Mouse (Mus musculus): Measurements from ENCODE around the gene Dync1i2. TPM values are rescaled to one million over a fixed set of nuclear protein-coding genes. Genes with fewer than 3 reads are reported as not detected.

The Dync1i2 gene
- polyA plus RNA-seq, 1 experiment from 2014 or later, result 177 TPM

DNA sequence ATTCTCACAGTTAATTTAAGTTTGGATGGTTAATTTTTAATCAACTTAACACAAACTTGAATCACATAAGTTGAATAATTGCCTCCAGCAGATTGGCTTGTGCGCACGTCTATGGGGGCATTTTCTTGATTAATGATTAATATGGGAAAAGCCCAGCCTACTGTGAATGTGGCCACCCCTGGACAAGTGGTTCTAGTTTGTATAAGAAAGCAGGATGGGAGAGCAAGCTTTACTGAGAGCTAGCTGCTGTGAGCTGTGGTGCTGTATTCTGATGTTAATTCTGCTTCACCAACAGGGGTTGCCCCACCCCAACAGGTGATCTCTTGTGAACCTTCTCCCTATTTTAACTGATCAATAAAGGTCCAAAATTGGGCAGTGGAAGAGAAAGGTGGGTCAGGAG lies 22.6 kb upstream of the Dync1i2 start:
- ATAC-seq (ENCODE audit: low FRiP score), result no peak
- WGBS, result 26% methylated on average over 2 of the region's 2 CpGs
- Histone ChIP-seq H3K4me1 (peaks cover 19% of the 10 kb centered on the region), H3K4me2 (replicated peaks) (no peak overlapping the region), H3K4me3 (no peak overlapping the region), H3K9me3 (replicated peaks) (no peaks in the 10 kb centered on the region), H3K36me3 (no peaks in the 10 kb centered on the region), H3K27ac (no peak overlapping the region), H3K27me3 (no peaks in the 10 kb centered on the region; the same call in 1 of the 2 replicates), H3K9ac (no peak overlapping the region)

DNA sequence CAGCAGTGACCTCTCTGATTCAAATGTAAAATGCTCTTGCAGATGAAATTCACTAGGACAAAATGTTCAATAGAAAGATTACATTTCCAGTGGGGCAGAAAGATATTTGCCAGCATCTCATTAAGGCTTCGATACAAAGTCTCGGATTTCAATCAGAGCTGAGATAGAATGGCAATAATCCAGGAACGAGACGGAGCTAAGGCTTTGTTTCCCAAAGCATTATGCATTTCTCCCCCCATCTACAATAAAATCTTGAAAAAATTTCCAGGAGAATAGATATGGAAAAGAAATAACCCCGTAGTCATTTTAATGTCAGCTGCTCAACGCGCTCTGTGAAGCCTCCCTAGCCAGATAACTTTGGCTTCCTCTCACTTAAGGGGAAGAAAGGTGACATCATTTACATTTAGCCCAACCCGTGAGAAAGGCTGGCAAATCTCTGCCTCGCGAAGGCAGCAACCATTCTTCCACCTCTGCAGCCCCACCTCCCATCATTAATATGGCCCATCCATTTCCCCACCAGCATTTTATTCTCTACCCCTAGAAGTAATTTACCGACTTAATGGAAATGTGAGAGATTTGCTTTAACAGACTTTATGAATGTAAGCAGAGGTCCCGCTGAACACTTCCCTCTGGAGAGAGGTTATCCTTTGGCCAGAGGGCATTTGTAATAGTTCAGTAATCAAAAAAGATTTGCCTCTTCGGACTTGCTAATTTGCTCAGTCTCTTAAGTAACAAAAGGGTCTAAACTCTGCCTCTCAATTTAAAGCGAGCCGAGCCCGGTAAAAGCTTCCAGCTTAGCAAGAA lies 19.9 kb upstream of the Dync1i2 start:
- Histone ChIP-seq H3K4me3 (0 out of 2 replicates have a peak overlapping the region, but pooled peaks have one; percentile 0), H3K27me3 (no peaks in the 10 kb centered on the region; the same call in 1 of the 2 replicates), H3K27ac (peak overlapping the region; percentile 37; the same call in 1 of the 2 replicates), H3K36me3 (no peaks in the 10 kb centered on the region), H3K9ac (no peak overlapping the region), H3K9me3 (replicated peaks) (no peaks in the 10 kb centered on the region), H3K4me1 (peaks cover 19% of the 10 kb centered on the region), H3K4me2 (replicated peaks) (peak overlapping the region; percentile 39)
- peak; percentile 46 for ATAC-seq (ENCODE audit: low FRiP score)
- WGBS, result 27% methylated on average over 16 of the region's 16 CpGs

DNA sequence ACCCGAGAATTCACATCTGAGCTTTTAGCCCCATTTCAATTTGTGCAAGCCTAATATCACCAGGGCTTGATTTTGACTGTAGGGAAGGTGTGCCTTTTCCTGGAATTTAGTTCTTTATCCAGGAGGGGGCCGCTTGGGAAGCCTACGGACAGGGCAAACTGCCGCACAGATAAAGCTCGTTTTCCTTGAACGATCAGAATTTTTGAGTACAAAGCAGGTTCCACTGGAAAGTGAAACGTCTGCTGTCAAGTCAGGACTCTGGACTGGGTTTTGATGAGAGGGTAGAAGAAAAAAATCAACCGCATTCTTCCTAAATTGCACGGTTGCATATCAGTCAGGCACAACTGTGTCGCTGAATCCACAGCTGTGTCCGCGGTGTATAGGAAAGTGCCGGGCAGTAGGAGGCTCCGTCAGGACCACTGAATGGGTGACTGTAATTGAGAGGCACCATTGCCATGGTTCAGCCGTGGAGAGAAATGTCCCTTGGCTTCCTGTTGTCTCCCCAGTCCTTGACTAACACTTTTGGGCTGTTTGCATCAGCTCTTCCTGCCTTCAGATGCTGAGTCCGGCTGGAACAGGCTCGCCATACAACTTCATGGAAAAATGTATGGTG lies 19.2 kb upstream of the Dync1i2 start:
- H3K9me3 ChIP-seq (replicated peaks), result no peaks in the 10 kb centered on the region
- H3K36me3 ChIP-seq, result no peaks in the 10 kb centered on the region
- H3K9ac ChIP-seq, result no peak overlapping the region
- H3K4me3 ChIP-seq, result 0 out of 2 replicates have a peak overlapping the region, but pooled peaks have one; percentile 0
- peak overlapping the region; percentile 39 for H3K4me2 ChIP-seq (replicated peaks)
- 55% methylated on average over 17 of the region's 17 CpGs for WGBS
- peak overlapping the region; percentile 37; the same call in 1 of the 2 replicates for H3K27ac ChIP-seq
- H3K4me1 ChIP-seq, result peaks cover 19% of the 10 kb centered on the region
- ATAC-seq (ENCODE audit: low FRiP score), result no peak; the same call in 1 of the 2 replicates
- no peaks in the 10 kb centered on the region; the same call in 1 of the 2 replicates for H3K27me3 ChIP-seq

DNA sequence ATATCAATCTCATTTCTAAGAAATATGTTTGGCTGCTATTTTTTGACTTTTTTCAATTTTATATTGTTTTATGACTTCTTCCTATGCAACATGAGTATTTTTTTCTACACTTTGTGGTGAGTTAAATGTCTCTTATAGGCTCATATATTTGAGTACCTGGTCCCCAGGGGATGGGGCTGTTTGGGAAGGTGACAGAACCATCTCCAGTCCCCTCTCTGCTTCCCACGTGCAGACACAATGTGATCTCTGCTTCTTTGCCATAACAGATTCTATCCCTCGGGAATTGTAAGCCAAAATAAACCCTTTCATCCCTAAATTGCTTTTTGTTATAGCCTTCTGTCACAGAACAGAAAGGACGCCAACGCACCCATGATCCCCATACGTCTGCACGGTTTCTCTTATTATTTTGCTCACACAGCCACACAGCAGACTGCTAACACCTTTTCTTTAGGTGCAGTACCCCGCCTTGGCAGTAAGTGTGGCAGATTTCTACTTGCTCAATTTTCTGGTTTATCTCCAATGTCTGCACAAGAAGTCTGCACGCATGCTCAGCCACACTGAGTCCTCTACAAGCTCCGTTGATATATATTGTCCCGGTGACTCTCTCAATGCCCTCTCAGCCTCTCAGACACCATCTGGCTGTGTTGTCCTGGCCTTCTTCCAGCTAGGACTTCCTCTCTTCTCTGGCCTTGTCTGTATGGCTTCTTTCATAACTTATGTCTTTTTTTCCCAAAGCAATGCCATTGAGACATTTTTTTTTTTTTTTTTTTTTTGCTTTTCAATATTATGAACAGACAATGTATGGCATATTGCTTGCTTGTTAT lies 17.2 kb upstream of the Dync1i2 start:
- no peak overlapping the region for H3K4me2 ChIP-seq (replicated peaks)
- no peak overlapping the region for H3K9ac ChIP-seq
- no peaks in the 10 kb centered on the region; the same call in 1 of the 2 replicates for H3K27me3 ChIP-seq
- WGBS, result 68% methylated on average over 10 of the region's 10 CpGs
- H3K9me3 ChIP-seq (replicated peaks), result no peaks in the 10 kb centered on the region
- ATAC-seq (ENCODE audit: low FRiP score), result no peak
- H3K36me3 ChIP-seq, result no peaks in the 10 kb centered on the region
- peaks cover 19% of the 10 kb centered on the region for H3K4me1 ChIP-seq
- H3K27ac ChIP-seq, result peak overlapping the region; percentile 30; the same call in 1 of the 2 replicates
- no peak overlapping the region for H3K4me3 ChIP-seq

DNA sequence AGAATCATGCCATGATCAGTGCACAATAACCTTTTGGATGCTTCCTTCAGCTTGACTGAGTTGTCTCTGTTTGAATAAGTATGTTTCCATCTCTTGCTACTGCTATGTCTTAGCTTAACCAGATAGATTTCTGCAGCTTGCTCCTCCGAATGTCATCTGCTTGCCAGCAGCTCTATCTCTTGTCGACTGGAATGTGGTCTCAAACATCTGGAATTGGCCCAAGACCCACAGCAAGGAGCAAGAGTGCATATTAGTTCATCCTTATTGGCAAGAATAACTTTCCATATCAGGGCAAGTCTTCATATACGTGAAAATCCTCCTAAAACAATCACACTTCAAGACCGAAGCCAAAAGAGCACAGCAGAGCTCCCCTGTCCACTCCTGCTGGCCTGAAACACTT lies 14.6 kb upstream of the Dync1i2 start:
- ATAC-seq (ENCODE audit: low FRiP score), result no peak
- no peak overlapping the region for H3K27ac ChIP-seq
- no peaks in the 10 kb centered on the region for H3K9me3 ChIP-seq (replicated peaks)
- no peak overlapping the region for H3K4me3 ChIP-seq
- H3K4me2 ChIP-seq (replicated peaks), result no peak overlapping the region
- H3K27me3 ChIP-seq, result no peaks in the 10 kb centered on the region; the same call in 1 of the 2 replicates
- no peaks in the 10 kb centered on the region for H3K36me3 ChIP-seq
- H3K9ac ChIP-seq, result no peak overlapping the region
- 82% methylated on average over 4 of the region's 4 CpGs for WGBS
- H3K4me1 ChIP-seq, result peaks cover 7% of the 10 kb centered on the region; the same call in 1 of the 2 replicates

DNA sequence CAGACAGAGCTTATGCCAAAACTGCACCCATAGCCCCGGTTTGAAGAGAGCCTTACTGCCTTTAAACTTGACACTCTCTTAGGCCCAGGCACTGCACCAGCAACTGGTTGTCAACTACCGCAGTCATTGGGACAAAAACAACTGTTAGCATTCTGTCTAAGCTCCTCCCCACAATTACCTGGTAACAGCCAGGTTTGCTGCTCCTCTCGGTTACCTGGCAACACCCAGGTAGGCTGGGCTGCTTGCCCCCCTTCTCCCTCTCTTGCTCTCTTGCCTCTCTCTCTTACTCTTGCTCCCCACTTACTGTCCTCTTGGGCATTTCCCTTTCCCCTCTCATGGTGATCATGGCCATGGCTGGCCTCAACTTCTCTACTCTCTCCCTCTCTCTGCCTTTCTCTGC lies 12.6 kb upstream of the Dync1i2 start:
- WGBS, result 71% methylated on average over 3 of the region's 3 CpGs

DNA sequence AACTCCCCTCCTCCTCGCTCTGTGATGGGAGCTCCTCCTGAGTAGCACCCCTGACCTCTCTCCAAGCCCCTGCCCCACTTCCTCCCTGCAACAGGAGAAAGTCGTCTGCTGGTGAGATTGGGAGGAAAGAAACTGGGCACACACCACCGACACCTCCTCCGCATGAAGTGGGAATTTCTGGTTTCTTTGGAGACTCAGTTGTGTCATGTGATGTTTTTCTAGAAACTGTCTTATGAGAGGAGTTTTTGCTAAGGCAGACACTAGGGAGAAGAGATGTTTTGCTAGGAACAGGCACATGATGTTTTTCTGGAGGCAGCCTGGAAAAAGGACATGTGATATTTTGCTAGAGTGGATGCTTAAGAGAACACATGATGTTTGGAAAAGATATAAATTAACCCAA lies 11.0 kb upstream of the Dync1i2 start:
- no peaks in the 10 kb centered on the region for H3K27me3 ChIP-seq
- H3K4me1 ChIP-seq, result no peaks in the 10 kb centered on the region
- ATAC-seq (ENCODE audit: low FRiP score), result no peak
- no peak overlapping the region for H3K27ac ChIP-seq
- 60% methylated on average over 4 of the region's 4 CpGs for WGBS
- no peaks in the 10 kb centered on the region for H3K9me3 ChIP-seq (replicated peaks)
- H3K4me2 ChIP-seq (replicated peaks), result no peak overlapping the region
- no peak overlapping the region for H3K9ac ChIP-seq
- H3K36me3 ChIP-seq, result no peaks in the 10 kb centered on the region
- H3K4me3 ChIP-seq, result no peak overlapping the region

More for the DNA sequence above, 12.6 kb upstream of the Dync1i2 start:
- Histone ChIP-seq H3K36me3 (no peaks in the 10 kb centered on the region), H3K27ac (no peak overlapping the region), H3K9ac (no peak overlapping the region), H3K9me3 (replicated peaks) (no peaks in the 10 kb centered on the region), H3K4me2 (replicated peaks) (no peak overlapping the region), H3K4me1 (no peaks in the 10 kb centered on the region), H3K4me3 (no peak overlapping the region), H3K27me3 (no peaks in the 10 kb centered on the region)
- no peak for ATAC-seq (ENCODE audit: low FRiP score)

DNA sequence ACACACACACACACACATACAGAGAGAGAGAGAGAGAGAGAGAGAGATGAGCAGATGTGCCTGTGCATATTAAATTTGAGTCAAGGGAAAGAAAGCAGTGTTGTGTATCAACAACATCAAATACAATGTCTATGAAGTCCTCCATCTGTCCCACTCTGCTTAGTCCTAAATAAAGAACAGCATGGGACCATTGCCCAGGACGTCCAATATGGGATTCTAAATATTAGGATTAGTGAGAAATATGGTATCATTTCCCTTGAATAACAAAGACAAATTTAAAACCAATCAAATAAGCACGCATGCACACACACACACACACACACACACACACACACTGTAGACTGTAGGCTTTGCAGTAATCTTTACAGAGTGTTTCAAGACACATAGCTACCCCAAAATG lies 9.6 kb upstream of the Dync1i2 start:
- H3K4me2 ChIP-seq (replicated peaks), result no peak overlapping the region
- H3K27ac ChIP-seq, result no peak overlapping the region
- H3K36me3 ChIP-seq, result no peaks in the 10 kb centered on the region
- 78% methylated on average over 2 of the region's 2 CpGs for WGBS
- no peaks in the 10 kb centered on the region for H3K4me1 ChIP-seq
- ATAC-seq (ENCODE audit: low FRiP score), result no peak
- H3K9me3 ChIP-seq (replicated peaks), result no peaks in the 10 kb centered on the region
- no peak overlapping the region for H3K4me3 ChIP-seq
- H3K9ac ChIP-seq, result no peak overlapping the region
- H3K27me3 ChIP-seq, result no peaks in the 10 kb centered on the region

DNA sequence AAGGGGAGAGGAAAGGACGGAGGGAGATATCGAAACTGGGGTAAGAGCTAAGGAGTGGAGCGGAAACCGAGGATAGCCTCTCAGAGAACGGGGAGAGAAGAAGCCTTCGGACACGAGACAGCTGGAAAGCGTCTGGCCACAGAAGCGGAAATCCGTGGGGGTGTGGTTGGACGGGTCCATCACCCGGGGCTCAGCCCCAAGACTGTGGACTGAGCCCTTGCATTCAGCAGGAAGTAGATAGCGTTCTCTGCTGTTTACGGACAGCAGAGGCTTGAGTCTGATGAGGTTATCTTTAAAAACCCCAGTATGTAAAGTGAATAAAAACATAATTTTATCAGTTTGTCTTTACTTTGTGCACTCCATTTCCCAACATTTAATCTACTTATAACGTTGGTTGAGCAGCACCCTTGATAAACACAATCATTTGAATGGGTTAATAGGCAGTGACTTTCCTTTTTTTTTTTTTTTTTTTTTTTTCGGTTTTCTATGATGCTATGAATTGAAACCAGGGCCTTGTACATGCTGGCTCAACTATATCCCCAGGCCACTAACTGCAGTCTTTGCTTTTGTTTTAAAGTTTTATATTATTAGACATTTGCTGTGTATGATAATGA lies 7.6 kb upstream of the Dync1i2 start:
- Histone ChIP-seq H3K4me1 (no peaks in the 10 kb centered on the region), H3K27ac (no peak overlapping the region), H3K9ac (no peak overlapping the region), H3K9me3 (replicated peaks) (no peaks in the 10 kb centered on the region), H3K4me3 (no peak overlapping the region), H3K4me2 (replicated peaks) (no peak overlapping the region), H3K27me3 (no peaks in the 10 kb centered on the region), H3K36me3 (no peaks in the 10 kb centered on the region)
- WGBS, result 82% methylated on average over 16 of the region's 16 CpGs
- ATAC-seq (ENCODE audit: low FRiP score), result no peak

DNA sequence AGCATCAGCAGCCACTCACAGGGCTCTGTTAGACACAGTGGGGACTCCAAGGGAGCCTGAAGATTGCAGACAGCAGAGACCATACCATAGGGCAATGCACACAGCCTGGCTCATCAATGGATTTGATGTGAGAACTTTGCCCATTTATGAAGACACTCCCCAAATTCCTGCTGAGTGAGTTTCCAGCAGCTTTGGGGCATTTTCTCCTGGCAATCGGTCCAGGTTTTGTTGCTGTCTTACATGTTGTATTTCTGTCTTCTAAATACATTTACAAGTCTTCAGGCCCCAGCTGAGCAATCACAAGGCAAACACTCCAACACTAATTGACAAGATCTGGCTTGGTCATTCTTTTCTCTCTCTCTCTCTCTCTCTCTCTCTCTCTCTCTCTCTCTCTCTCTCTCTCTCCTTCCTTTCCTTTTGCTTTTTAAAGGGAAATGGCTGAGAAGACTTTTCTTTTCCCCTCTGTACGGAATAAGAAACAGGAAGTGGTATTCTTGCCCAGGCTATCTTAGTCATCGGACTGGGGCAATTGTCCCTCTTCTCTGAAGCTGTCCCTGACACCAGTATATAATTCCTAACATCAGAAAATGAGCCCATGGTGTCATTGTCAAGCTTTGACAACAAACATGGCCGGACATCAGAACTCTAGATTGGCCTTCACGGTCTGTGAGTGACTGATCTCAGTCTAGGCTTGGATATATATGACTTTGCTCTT lies 2.3 kb upstream of the Dync1i2 start:
- Histone ChIP-seq H3K4me2 (replicated peaks) (no peak overlapping the region), H3K27me3 (no peaks in the 10 kb centered on the region), H3K27ac (no peak overlapping the region), H3K4me1 (peaks cover 7% of the 10 kb centered on the region), H3K36me3 (0 out of 2 replicates have a peak, but pooled peaks cover 4% of the 10 kb centered on the region), H3K9ac (no peak overlapping the region), H3K4me3 (no peak overlapping the region), H3K9me3 (replicated peaks) (no peaks in the 10 kb centered on the region)
- WGBS, result 81% methylated on average over 5 of the region's 5 CpGs
- no peak for ATAC-seq (ENCODE audit: low FRiP score)

DNA sequence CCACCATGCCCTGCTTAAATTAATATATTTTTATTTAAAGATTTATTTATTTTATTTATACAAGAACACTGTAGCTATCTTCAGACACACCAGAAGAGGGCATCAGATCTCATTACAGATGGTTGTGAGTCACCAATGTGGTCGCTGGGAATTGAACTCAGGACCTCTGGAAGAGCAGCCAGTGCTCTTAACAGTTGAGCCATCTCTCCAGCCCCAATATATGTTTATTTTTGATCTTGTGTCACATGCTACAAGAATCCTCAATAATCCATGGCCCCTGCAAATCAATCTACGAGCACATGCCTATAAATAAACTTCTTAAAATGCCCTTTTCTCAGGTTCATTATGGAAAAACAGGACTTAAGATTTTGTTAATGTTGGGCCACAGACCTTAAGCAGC lies 410 bp upstream of the Dync1i2 start:
- Histone ChIP-seq H3K9ac (no peak overlapping the region), H3K27ac (no peak overlapping the region), H3K9me3 (replicated peaks) (no peaks in the 10 kb centered on the region), H3K4me2 (replicated peaks) (no peak overlapping the region), H3K4me3 (peak overlapping the region; percentile 89), H3K4me1 (peaks cover 7% of the 10 kb centered on the region), H3K27me3 (no peaks in the 10 kb centered on the region), H3K36me3 (peaks cover 13% of the 10 kb centered on the region)
- WGBS, result 91% methylated on average over 2 of the region's 2 CpGs
- ATAC-seq (ENCODE audit: low FRiP score), result peak; percentile 43

All from hindbrain, embryonic 12.5 days (tissue).